Mouse (Mus musculus): ENCODE results near the gene Aqr.

Aqr gene

DNA sequence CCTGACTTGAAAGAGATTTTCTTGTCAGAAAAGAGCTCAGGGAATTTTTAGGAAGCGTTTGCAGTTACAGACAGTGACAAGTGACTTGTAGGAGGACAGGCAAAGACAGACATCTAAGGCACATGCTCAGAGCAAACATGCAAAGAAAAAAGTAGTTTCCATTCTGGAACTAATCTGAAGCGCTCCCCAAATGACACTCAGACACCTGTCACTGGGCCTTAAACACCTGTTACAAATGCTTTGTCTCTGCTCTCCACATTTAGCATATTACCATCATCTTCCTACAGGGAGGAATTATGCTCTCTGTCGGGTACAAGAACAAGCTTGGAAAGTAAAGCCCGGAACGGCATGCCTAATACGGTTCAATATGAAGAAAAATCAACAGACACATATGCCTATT, 43.0 kb downstream of the Aqr start:
- no peak for ATAC-seq (ENCODE audit: insufficient number of reproducible peaks, low FRiP score, low TSS enrichment)

GRCm38 (mm10) chr2:114136755-114137154, 50.1 kb downstream of the Aqr start:
- no peak for ATAC-seq (ENCODE audit: insufficient number of reproducible peaks, low FRiP score, low TSS enrichment)

- no peak for ATAC-seq (ENCODE audit: insufficient number of reproducible peaks, low FRiP score, low TSS enrichment)
Observed at GRCm38 (mm10) chr2:114135777-114136176, 51.0 kb downstream of the Aqr start.

DNA sequence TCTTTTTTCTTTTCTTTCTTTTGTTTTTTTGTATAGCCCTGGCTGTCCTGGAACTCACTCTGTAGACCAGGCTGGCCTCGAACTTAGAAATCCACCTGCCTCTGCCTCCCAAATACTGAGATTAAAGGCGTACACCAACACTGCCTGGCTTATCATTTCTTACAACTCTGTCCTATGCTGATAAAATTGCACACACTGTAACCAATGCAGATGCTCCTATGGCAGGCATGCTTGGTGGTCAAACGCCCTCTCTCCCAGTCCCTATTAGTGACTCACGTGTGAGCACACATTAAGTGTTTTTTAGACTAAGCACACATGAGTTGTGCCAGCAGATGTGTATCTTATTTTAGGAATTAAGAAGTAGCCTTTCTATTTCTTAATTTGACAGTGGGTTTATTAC, 53.5 kb downstream of the Aqr start:
- ATAC-seq (ENCODE audit: insufficient number of reproducible peaks, low FRiP score, low TSS enrichment), result no peak

- ATAC-seq (ENCODE audit: insufficient number of reproducible peaks, low FRiP score, low TSS enrichment), result no peak
Observed at GRCm38 (mm10) chr2:114130657-114131056, 56.2 kb downstream of the Aqr start.

DNA sequence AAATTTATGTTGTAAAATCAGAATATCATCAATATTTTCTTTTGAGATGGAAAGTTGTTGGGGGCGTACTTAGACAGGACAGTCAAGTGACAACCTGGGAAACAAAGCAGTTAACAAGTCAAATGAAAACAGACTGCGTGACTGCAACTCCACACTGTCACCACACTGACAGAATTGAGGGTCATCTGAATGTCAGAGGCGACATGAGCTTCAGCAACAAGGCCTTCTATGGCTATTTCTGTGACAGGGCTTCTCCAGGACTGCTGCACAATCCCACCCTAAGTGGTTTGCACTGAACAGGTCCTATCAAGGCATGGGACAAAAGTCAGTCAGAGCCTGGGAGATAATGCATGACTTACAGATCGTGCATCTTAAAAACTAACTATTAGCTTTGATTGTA, 63.5 kb downstream of the Aqr start:
- ATAC-seq (ENCODE audit: insufficient number of reproducible peaks, low FRiP score, low TSS enrichment), result no peak

DNA sequence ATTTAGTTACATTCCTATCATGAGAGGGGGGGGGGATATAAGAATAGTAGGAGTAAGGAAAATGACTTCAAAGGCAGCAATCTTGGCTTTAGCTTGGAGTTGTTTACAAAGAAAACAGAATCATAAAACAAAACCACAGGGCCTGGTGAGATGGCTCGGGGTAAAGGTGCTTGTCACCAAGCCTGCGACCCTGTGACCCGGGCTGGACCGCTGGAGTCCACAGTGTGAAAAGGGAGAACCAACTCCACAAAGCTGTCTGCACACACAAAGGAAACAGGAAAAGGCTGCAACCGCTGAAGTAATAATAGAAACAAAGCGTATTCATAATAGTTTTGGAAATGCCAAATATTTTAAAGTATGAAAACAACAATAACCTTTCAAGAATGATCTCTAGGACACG, 67.4 kb downstream of the Aqr start:
- ATAC-seq (ENCODE audit: insufficient number of reproducible peaks, low FRiP score, low TSS enrichment), result no peak

DNA sequence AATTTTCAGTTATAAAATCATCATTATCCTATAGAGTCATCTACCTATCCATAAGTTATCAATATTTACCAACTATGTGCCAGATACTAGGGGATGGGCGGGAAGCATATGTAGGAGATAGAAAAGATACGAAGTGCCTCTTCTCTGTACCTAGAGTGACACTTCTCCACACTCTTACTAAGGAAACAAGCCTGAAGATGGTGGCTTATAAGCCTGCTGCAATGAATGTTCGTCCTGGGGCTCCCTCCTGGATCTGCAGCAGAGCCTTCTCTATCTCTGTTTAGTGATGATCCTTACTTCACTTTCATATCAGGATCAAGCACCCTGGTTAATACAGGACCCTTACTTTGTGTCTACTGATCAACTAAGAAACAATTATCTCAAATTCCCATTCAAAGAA, 69.2 kb downstream of the Aqr start:
- no peak for ATAC-seq (ENCODE audit: insufficient number of reproducible peaks, low FRiP score, low TSS enrichment)

DNA sequence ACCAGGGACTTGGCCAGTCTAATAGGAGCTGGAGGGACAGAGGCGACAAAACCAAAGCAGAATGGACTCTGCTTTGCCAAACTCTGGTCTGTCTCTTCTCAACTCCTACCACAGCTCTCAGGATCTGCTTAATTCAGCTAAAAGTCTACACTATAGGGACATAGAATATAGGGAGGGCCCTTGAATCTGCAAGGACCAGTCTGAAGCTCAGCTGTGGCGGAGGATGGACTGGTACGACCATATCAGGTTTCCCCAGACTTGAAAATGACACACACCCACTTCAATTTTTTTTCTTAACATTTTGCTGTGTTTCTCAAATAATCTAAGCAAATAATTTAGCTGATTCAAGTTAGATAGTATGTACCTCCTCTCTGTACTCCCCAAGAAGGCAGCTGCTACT, 69.6 kb downstream of the Aqr start:
- ATAC-seq (ENCODE audit: insufficient number of reproducible peaks, low FRiP score, low TSS enrichment), result no peak

DNA sequence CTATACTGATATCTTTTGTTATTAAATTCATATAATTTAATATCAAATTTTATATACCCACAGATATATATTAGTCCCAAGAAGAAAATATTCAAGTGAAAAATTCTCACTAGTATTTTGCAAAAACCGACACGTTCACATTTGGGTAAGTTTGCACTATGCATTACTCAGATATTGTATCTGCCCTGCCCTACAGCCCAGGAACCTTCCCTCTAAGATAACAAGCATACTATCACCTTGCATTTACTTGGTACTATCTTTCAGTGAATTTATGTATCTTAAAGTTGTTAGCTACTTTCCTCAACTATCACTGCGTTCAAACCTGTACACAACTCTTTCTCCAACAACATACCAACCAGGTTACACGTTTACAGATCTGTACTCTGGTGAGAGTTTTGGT, 71.3 kb downstream of the Aqr start:
- ATAC-seq (ENCODE audit: insufficient number of reproducible peaks, low FRiP score, low TSS enrichment), result no peak

DNA sequence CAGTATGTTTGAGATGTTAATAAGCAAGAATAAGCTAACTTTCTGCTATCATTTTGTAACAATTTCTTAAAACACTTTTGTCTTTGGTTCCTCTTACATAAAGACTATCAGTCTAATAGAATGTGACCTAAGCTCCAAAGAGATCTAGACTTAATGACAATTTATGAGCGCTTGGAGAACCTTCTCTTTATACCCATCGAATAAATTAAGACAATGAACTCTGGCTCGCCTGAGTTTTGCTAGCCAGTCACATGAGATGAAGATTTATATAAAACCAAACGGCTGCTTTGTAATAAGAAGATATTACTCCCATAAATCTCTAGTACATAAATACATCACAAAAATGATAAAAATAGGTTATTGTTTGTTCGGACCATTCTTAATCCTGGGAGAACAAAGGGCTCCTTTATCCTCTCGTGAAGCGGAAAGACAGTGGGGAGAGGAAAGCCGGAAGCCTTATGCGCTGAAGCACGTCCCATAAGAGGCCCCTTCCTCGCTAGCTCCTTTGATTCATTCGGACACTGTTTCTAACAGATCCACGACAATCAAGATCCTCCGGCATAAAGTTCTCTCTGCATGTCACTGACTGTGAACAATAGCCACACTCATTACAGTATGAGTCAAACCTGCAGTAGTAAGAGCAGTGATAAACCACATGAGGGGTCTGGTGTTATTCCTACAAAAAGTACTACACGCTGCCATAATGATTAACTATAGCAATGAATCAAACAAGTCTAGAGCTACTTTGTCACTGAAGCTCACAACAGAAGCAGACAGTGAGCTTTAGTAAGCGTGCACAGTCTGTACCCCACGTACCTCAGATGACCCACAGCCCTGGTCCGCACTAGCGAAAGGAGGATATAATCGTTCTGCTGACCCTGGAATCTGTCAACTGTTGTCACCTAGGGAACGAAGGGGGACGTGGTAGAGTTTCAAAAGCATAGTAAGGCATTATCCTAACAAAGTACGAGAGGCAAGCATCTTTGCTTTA, 79.2 kb downstream of the Aqr start:
- no peak for ATAC-seq (ENCODE audit: insufficient number of reproducible peaks, low FRiP score, low TSS enrichment)

- ATAC-seq (ENCODE audit: insufficient number of reproducible peaks, low FRiP score, low TSS enrichment), result no peak
Observed at GRCm38 (mm10) chr2:114106383-114106782, 80.4 kb downstream of the Aqr start.

DNA sequence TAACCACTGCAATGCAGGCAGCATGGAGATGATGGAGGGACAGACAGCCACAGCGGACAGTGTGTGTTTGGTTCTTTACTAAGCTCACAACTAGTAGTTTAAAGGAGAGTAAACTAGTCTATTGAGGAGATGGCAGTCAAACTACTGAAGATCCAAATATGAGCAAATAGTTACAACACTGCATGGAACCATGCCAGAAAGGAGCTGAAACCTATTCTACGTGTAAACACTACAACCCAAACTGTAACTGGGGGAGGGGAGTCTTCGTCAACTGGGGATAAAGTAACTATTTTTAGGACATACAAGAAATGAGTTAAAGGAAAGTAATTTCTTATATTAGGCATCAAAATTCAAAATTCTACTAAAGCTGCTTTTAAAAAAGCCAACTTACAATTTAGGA, 84.4 kb downstream of the Aqr start:
- no peak for ATAC-seq (ENCODE audit: insufficient number of reproducible peaks, low FRiP score, low TSS enrichment)

- no peak for ATAC-seq (ENCODE audit: insufficient number of reproducible peaks, low FRiP score, low TSS enrichment)
Observed at GRCm38 (mm10) chr2:114100834-114101233, 86.0 kb downstream of the Aqr start.

- ATAC-seq (ENCODE audit: insufficient number of reproducible peaks, low FRiP score, low TSS enrichment), result no peak
Observed at GRCm38 (mm10) chr2:114099816-114100215, 87.0 kb downstream of the Aqr start.

GRCm38 (mm10) chr2:114099109-114099508, 87.7 kb downstream of the Aqr start:
- ATAC-seq (ENCODE audit: insufficient number of reproducible peaks, low FRiP score, low TSS enrichment), result no peak

DNA sequence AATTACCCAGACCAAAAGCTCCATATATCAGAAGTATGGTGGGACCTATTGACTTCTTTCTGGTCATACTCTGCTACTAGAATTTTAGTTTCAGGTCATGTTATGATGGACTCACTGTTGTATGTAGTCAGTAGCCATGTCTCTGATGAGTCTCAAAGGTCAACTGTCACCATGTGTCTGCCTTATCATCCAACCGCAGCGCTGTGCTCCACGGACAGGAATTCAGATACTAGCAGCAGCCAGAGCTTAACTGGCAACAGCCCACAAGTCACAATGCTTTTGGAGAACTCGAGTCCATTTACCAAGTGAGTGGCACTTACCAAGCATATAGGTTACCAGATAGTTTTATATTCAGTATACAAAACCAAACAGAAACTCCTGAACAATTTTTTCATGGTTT, 89.2 kb downstream of the Aqr start:
- ATAC-seq (ENCODE audit: insufficient number of reproducible peaks, low FRiP score, low TSS enrichment), result no peak

DNA sequence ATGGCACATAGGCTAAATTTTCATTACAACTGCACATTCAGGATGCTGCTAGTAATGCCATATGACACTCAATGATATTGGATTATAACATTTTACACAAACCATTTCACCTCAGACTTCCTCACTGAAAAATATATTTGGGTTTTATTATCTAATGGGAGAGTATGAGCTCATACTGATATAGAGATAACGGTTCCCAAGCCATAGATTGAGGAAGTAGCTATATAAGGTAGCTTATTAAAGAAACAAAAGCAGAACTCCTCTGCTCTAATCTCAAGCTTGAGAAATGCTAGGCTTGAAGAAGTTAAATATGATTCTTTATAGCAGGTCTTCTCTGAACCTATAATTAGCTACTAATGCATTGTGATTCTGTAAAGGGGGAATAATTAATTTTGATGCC, 90.3 kb downstream of the Aqr start:
- ATAC-seq (ENCODE audit: insufficient number of reproducible peaks, low FRiP score, low TSS enrichment), result no peak

DNA sequence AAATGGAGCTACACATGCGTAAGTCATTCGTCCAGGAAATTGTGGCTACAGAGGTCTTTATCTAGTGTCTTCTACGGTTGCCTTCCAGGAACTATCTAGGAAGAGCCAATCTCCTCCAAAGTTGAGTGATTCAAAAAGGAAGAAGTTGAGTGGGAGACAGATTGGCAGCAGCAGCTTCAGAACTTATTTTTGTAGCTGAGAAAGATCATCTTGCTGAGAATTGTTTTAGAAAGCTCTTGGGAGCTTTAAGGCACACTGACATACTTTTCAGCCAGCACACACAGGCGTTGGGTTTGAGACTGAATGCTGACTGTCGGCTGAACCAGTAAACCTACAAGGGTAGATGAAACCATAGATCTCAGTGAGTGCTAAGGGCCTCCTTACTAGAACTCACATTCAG, 91.5 kb downstream of the Aqr start:
- no peak for ATAC-seq (ENCODE audit: insufficient number of reproducible peaks, low FRiP score, low TSS enrichment)

- no peak for ATAC-seq (ENCODE audit: insufficient number of reproducible peaks, low FRiP score, low TSS enrichment)
Observed at GRCm38 (mm10) chr2:114094696-114095095, 92.1 kb downstream of the Aqr start.

GRCm38 (mm10) chr2:114093577-114093976, 93.2 kb downstream of the Aqr start:
- no peak for ATAC-seq (ENCODE audit: insufficient number of reproducible peaks, low FRiP score, low TSS enrichment)

GRCm38 (mm10) chr2:114089862-114090261, 97.0 kb downstream of the Aqr start:
- ATAC-seq (ENCODE audit: insufficient number of reproducible peaks, low FRiP score, low TSS enrichment), result no peak
